Mouse (Mus musculus) forebrain, embryonic 16.5 days (tissue): ENCODE measurements around the gene Tcf7. TPM values are rescaled to one million over a fixed set of nuclear protein-coding genes. Genes with fewer than 3 reads are reported as not detected.
A peak's percentile ranks its signal among the peaks of the same experiment; 100 is the strongest.

Source experiments
- ATAC-seq: fragments of 200-750 bp; cut with Nextera tagmentation; 2 replicates; pipeline ENCODE4 v1.8.0; 2017; ENCODE audit warnings: mild to moderate bottlenecking, moderate library complexity
- H3K27ac ChIP-seq: fragments of 300-500 bp; sonication (generic); 2 replicates; pipeline ENCODE4 v1.5.1; 2014; ENCODE audit warnings: low read length, control low read depth
- H3K27me3 ChIP-seq: fragments of 300-500 bp; sonication (generic); replicated peaks from 2 replicates; pipeline ENCODE4 v1.6.1; 2014; ENCODE audit warnings: low read length; ENCODE audit not compliant: control insufficient read depth, insufficient read depth
- H3K36me3 ChIP-seq: fragments of 300-500 bp; sonication (generic); 2 replicates; pipeline ENCODE4 v1.6.1; 2014; ENCODE audit not compliant: control insufficient read depth, insufficient read depth
- H3K4me1 ChIP-seq: fragments of 300-500 bp; sonication (generic); replicated peaks from 2 replicates; pipeline ENCODE4 v1.6.1; 2014; ENCODE audit warnings: low read length; ENCODE audit not compliant: control insufficient read depth, insufficient read depth
- H3K4me2 ChIP-seq: fragments of 300-500 bp; sonication (generic); 2 replicates; pipeline ENCODE4 v1.6.1; 2014; ENCODE audit warnings: mild to moderate bottlenecking, low read length, control low read depth
- H3K4me3 ChIP-seq: fragments of 300-500 bp; sonication (generic); replicated peaks from 2 replicates; pipeline ENCODE4 v1.5.1; 2014; ENCODE audit warnings: mild to moderate bottlenecking, low read length, control low read depth
- H3K9ac ChIP-seq: fragments of 300-500 bp; sonication (generic); replicated peaks from 2 replicates; pipeline ENCODE4 v1.6.1; 2014; ENCODE audit warnings: low read depth, low read length, control low read depth
- H3K9me3 ChIP-seq: fragments of 300-500 bp; sonication (generic); 2 replicates; pipeline ENCODE4 v1.6.1; 2016; ENCODE audit warnings: low read length; ENCODE audit not compliant: control insufficient read depth
- WGBS: fragments of 180-500 bp; shearing (Covaris S2); extraction: QIAGEN DNeasy Blood & Tissue Kit; methylation state at CpG from one replicate; pipeline ENCODE4 v1.1.7; 2014; 5-methylcytosine and 5-hydroxymethylcytosine counted together
- polyA plus RNA-seq: library from polyadenylated mRNA; unstranded; fragments of >200 nt; fragmentation: Nextera tagmentation; extraction: Ambion mirVana; gene quantifications from 2 replicates; pipeline ENCODE4 v1.2.1, GENCODE M21; 2015

The Tcf7 gene
- polyA plus RNA-seq, 1 experiment from 2014 or later, result 2.7 TPM

- H3K4me2 ChIP-seq, result peak overlapping the region; percentile 63; the same call in 1 of the 2 replicates
- 89% methylated on average over 1 of the region's 1 CpGs for WGBS
- H3K4me1 ChIP-seq, result peaks cover 19% of the 10 kb centered on the region
- H3K36me3 ChIP-seq, result peaks cover 10% of the 10 kb centered on the region
- ATAC-seq, result no peak
- H3K4me3 ChIP-seq, result no peak overlapping the region
- no peak overlapping the region for H3K27ac ChIP-seq
- H3K27me3 ChIP-seq, result no peaks in the 10 kb centered on the region
- H3K9me3 ChIP-seq, result no peaks in the 10 kb centered on the region
- H3K9ac ChIP-seq, result no peak overlapping the region
These were observed 48.9 kb downstream of the Tcf7 start for GRCm38 (mm10) chr11:52233906-52234305.

GRCm38 (mm10) chr11:52233043-52233653, 49.7 kb downstream of the Tcf7 start:
- no peak overlapping the region for H3K27ac ChIP-seq
- 36% methylated on average over 3 of the region's 3 CpGs for WGBS

GRCm38 (mm10) chr11:52231606-52232541, 50.9 kb downstream of the Tcf7 start, which contains the start of gene Skp1a:
Gene Skp1a (plus strand): TSS chr11:52231995.
- Histone ChIP-seq H3K36me3 (no peaks in the 10 kb centered on the region), H3K9me3 (no peaks in the 10 kb centered on the region), H3K27ac (peak within 1 kb of the TSS; percentile 100), H3K4me2 (peak within 1 kb of the TSS; percentile 63), H3K9ac (peak within 1 kb of the TSS; percentile 99), H3K4me1 (peaks cover 19% of the 10 kb centered on the region), H3K4me3 (peak within 1 kb of the TSS; percentile 99), H3K27me3 (no peaks in the 10 kb centered on the region)
- under 1% methylated on average over 87 of the region's 87 CpGs for WGBS
- ATAC-seq, result peak; percentile 91

More at GRCm38 (mm10) chr11:52233043-52233653, 49.7 kb downstream of the Tcf7 start:
- Histone ChIP-seq H3K4me1 (peaks cover 19% of the 10 kb centered on the region), H3K4me2 (peak overlapping the region; percentile 63), H3K36me3 (peaks cover 10% of the 10 kb centered on the region), H3K27me3 (no peaks in the 10 kb centered on the region), H3K4me3 (peak overlapping the region; percentile 99), H3K9ac (no peak overlapping the region), H3K9me3 (no peaks in the 10 kb centered on the region)
- no peak for ATAC-seq

GRCm38 (mm10) chr11:52230694-52231093, 52.1 kb downstream of the Tcf7 start:
- ATAC-seq, result no peak
- WGBS, result 67% methylated on average over 5 of the region's 5 CpGs
- no peak overlapping the region for H3K27ac ChIP-seq

GRCm38 (mm10) chr11:52228722-52229448, 53.9 kb downstream of the Tcf7 start:
- Histone ChIP-seq H3K4me1 (peaks cover 11% of the 10 kb centered on the region), H3K36me3 (no peaks in the 10 kb centered on the region), H3K4me2 (no peak overlapping the region), H3K9me3 (no peaks in the 10 kb centered on the region), H3K9ac (no peak overlapping the region), H3K27me3 (no peaks in the 10 kb centered on the region; the same call in 1 of the 2 replicates), H3K4me3 (no peak overlapping the region), H3K27ac (no peak overlapping the region)
- WGBS, result 76% methylated on average over 7 of the region's 7 CpGs
- ATAC-seq, result no peak

More at GRCm38 (mm10) chr11:52230694-52231093, 52.1 kb downstream of the Tcf7 start:
- peak overlapping the region; percentile 59 for H3K4me2 ChIP-seq
- H3K9ac ChIP-seq, result no peak overlapping the region
- H3K4me3 ChIP-seq, result no peak overlapping the region; the same call in 1 of the 2 replicates
- no peaks in the 10 kb centered on the region for H3K9me3 ChIP-seq
- no peaks in the 10 kb centered on the region for H3K36me3 ChIP-seq
- no peaks in the 10 kb centered on the region for H3K27me3 ChIP-seq
- peaks cover 19% of the 10 kb centered on the region for H3K4me1 ChIP-seq

GRCm38 (mm10) chr11:52227466-52228226, 55.2 kb downstream of the Tcf7 start:
- no peaks in the 10 kb centered on the region; the same call in 1 of the 2 replicates for H3K27me3 ChIP-seq
- no peak overlapping the region for H3K4me3 ChIP-seq
- H3K27ac ChIP-seq, result no peak overlapping the region
- H3K36me3 ChIP-seq, result no peaks in the 10 kb centered on the region
- no peak overlapping the region for H3K9ac ChIP-seq
- no peaks in the 10 kb centered on the region for H3K9me3 ChIP-seq
- H3K4me1 ChIP-seq, result peaks cover 5% of the 10 kb centered on the region
- no peak overlapping the region for H3K4me2 ChIP-seq
- WGBS, result 83% methylated on average over 13 of the region's 13 CpGs
- ATAC-seq, result no peak

- ATAC-seq, result no peak
- H3K4me3 ChIP-seq, result no peak overlapping the region
- H3K9ac ChIP-seq, result no peak overlapping the region
- no peak overlapping the region for H3K4me2 ChIP-seq
- H3K9me3 ChIP-seq, result no peaks in the 10 kb centered on the region
- H3K4me1 ChIP-seq, result peaks cover 5% of the 10 kb centered on the region
- no peak overlapping the region for H3K27ac ChIP-seq
- no peaks in the 10 kb centered on the region; the same call in 1 of the 2 replicates for H3K27me3 ChIP-seq
- 72% methylated on average over 3 of the region's 3 CpGs for WGBS
- H3K36me3 ChIP-seq, result no peaks in the 10 kb centered on the region
These were observed 55.8 kb downstream of the Tcf7 start for GRCm38 (mm10) chr11:52227053-52227452.

- WGBS, result 54% methylated on average over 3 of the region's 3 CpGs
- Histone ChIP-seq H3K9ac (no peak overlapping the region), H3K27ac (no peak overlapping the region), H3K4me2 (no peak overlapping the region), H3K9me3 (no peaks in the 10 kb centered on the region), H3K4me1 (peaks cover 4% of the 10 kb centered on the region), H3K4me3 (no peak overlapping the region), H3K36me3 (no peaks in the 10 kb centered on the region), H3K27me3 (no peaks in the 10 kb centered on the region; the same call in 1 of the 2 replicates)
- ATAC-seq, result no peak
These were observed 56.7 kb downstream of the Tcf7 start for GRCm38 (mm10) chr11:52225986-52226599.
